Mouse (Mus musculus) monocyte, adult 2 months (primary cell): ENCODE results near the gene Gm28557.
"Not testable (repeated sequence)": the region's sequence is repeated elsewhere in the genome, so short reads cannot be mapped to it uniquely, and the experiment has no call there.

Source experiments
- DNase-seq, 2 experiments: peaks; one replicate each; pipeline ENCODE4 v3.0.0; 2022; ENCODE audit warnings: low spot score in 2 of 2, low read depth in 1 of 2

Gm28557 gene

GRCm38 (mm10) chr13:67108194-67108820, at the start of gene Gm28557:
Gene Gm28557, minus strand, starts transcription at chr13:67108604.
- DNase-seq = peak; percentile 68 to 75

DNA sequence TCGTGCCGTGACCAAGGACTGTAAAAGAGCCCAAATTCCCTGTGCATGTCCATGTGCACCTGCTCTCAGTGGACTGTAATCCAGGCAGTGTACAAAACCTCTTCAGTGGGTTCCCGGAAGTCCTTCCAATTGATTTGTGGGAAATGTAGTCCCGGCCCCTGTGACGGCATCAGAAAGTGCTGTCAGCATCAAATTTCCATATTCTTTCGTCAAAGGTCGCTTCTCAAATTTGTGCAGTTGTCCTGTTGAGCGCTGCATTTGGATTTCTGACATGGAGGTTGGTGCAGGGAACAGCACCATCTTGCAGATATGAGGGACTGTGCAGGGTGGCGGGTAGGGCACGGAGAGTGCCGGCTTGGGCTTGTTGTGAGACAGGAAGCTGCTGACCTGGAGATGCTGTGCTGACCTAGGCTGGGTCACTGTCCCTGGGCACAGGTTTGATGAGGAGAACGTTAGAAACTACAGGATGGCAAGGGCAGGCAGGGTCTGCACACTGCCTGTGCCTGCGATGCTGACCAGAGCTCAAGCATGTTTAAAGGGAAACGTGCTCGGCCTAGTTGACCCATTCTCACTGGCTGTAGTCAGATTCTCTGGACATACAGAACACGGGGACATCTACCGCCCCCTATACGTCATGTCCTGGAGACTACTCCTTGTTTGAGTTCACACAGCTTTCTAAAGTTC, 19.8 kb upstream of the Gm28557 start:
- DNase-seq = peak; percentile 54 to 77

GRCm38 (mm10) chr13:67127507-67127906, 19.1 kb upstream of the Gm28557 start:
- DNase-seq = not testable (repeated sequence)

DNA sequence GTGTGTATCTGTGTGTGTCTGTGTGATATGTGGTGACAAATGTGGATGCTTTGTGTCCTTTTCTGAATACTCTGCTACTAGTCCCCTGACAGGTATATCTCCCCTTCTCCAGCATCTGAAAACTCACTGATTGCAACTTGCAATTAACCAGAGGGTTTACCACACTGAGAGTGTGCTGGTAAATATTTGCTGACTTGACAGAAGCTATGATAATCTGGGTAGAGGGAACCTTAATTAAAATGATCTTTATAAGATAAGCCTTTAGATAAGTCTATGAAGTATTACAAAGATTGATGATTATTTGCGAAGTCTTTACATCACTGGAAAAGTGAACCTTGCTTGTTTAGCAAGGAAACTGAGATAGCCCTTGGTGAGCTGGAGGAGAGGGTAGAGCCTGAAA, 16.1 kb upstream of the Gm28557 start:
- DNase-seq = no peak

DNA sequence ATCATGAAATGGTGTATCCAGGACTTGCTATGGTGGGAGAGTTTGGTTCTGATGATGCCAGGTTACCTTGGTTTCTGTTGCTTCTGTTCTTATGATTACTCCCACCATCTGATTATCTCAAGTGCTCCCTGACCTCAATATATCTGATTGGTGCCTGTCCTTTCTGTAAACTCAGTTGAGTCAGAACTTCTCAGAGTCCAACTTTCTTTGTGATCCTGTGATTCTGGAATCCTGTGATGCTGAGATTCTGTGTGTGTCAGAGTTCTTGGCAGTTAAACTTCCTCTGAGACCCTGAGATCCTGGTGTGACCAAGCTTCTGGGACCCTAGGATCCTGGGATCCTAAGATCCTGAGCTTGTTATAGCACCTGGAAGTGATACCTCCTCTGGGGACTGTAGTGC, 13.0 kb upstream of the Gm28557 start, which contains the start of gene Zfp759:
Zfp759 (plus strand) TSS at position 301 of the 400 bp plus-strand sequence.
- DNase-seq = not testable (repeated sequence)

DNA sequence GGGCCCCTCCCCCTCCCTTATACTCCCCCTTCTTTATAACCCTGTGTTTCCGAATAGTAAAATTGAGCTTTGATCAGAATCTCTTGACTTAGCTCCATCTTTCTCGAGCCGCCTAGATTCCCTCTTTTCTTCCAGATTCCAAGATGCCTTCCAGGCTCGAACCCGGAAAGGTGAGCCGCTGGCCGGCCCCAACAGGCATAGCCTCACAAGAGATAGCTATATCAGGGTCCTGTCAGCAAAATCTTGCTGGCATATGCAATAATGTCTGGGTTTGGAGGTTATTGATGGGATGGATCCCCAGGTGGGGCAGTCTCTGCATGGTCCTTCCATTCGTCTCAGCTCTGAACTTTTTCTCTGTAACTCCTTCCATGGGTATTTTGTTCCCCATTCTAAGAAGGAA, 7.8 kb upstream of the Gm28557 start, which contains the start of gene Rslcan18:
Rslcan18 (minus strand) TSS at position 101 of the 400 bp plus-strand sequence.
- not testable (repeated sequence) for DNase-seq

DNA sequence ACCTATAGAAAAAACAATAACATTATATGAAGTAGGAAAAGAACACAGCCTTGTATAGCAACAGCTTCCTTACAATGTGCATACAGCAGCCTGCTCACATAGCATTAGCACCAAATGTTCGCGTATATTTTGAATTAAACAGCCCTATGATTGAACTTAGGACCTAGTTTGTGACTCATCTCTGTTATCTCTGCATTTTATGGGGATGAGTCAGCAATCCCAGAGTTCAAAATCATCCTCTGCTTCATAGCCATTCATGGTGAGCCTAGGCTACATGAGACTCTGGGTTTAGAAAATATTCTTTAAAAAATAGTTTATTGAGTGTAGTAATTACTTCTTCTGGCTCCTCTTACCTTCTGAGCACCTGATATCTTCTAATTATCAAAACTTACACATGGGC, 4.9 kb upstream of the Gm28557 start:
- no peak for DNase-seq

DNA sequence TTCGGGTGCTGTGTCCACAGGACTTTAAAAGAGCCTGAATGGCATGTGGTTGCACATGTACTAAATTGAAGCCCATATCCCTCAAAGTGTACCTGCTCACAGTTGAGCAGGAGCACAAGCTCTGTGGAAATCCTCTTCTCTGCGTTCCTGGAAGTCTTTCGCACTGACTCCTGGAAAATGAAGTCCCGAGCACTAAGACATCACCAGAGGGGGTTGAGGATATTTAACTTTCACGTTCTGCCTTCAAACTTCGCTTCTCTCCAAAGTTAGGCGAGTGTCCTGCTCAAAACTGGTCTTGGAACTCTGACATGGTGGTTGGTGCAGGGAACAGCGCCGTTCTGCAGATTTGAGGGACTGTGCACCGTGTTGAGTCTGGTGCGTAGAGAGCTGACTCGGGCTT, 3.7 kb upstream of the Gm28557 start:
- DNase-seq = no peak

- peak in 1 of 2 experiments; percentile 27 for DNase-seq
These were observed 410 bp upstream of the Gm28557 start for GRCm38 (mm10) chr13:67108821-67109206.

GRCm38 (mm10) chr13:67107681-67108080, 723 bp downstream of the Gm28557 start:
- DNase-seq = no peak

- no peak for DNase-seq
These were observed 10.5 kb downstream of the Gm28557 start, which contains the start of gene Zfp708 for GRCm38 (mm10) chr13:67097876-67098275. Gene Zfp708, minus strand, starts transcription at chr13:67097976.

- no peak for DNase-seq
These were observed 18.2 kb downstream of the Gm28557 start for GRCm38 (mm10) chr13:67090154-67090553.

GRCm38 (mm10) chr13:67081946-67082345, 26.5 kb downstream of the Gm28557 start:
- no peak for DNase-seq

- DNase-seq = peak; percentile 12 to 26
These were observed 27.2 kb downstream of the Gm28557 start for GRCm38 (mm10) chr13:67081142-67081713.

DNA sequence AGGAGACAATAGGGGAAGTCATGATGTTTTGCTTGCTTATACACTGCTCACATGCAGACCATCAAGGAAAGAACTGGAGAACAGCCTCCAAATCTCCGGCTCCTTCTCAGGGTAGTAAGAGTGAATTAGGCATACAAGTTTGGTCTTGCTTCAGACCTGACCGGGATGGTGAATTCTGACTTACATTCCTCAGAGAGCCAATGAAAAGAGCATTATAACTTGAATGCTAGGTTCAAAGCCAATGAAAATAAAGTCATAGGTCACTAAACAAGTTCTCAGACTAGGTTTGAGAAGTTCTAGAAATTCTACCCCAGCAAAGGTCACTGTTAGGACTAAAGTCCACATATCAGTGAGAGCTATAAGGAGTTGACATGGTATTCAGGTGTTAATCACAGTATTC, 31.2 kb downstream of the Gm28557 start:
- DNase-seq = no peak

DNA sequence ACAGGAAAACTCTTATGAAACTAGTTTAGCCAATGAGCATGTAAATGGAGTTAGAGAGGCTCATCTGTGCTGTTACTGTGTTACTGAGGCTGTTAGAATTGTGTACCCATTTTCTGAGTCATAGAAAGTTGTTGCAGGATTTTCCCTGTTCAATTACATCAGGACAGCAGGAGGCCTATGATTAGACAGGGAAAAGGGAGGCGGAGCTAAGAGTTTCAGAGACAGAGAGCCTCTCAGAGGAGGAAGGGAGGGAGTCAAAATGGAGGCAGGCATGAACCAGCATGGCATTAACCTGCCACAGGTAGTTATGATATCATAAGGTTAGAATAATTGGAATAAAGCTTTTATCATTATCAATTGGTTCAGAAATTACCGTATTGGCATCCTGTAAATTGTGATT, 35.6 kb downstream of the Gm28557 start:
- no peak for DNase-seq

DNA sequence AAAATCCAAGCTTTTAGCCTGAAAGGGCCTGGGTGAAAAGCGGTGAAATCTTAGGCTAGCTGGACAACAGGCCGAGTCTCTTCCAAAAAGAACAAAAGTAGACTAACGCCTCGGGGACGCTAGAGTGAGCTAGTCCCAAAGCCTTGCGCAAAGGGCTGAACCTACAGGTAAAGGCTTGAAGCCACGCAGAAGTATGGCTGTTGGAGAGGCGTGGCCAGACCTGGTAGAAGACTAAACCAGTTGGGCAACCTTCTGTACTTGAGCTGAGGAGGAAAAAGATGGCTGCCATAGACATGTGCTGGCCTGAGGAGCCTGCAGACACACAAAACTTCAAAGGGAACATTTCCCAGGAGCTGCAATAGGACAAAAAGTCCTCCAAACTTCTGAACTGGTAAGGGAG, 43.0 kb downstream of the Gm28557 start:
- no peak for DNase-seq

GRCm38 (mm10) chr13:67062427-67062826, 46.0 kb downstream of the Gm28557 start:
- DNase-seq = no peak

GRCm38 (mm10) chr13:67060786-67061358, 47.5 kb downstream of the Gm28557 start, which contains the start of gene Zfp712:
Gene Zfp712, minus strand, starts transcription at chr13:67061170.
- peak; percentile 61 to 73 for DNase-seq

- no peak for DNase-seq
These were observed 48.1 kb downstream of the Gm28557 start for GRCm38 (mm10) chr13:67060161-67060785.
